Mouse (Mus musculus) left cerebral cortex, postnatal 25 days (tissue): ENCODE measurements around the gene Oas1d. TPM values are rescaled to one million over a fixed set of nuclear protein-coding genes. Genes with fewer than 3 reads are reported as not detected.

ENCODE experiments used
- DNase-seq, 2 experiments: peaks; one replicate each; pipeline ENCODE4 v3.0.0; 2022; ENCODE audit warnings: low spot score in 2 of 2, mixed read lengths in 1 of 2
- intact Hi-C: fragments of 180-260 bp; cut with DNase I; formaldehyde crosslinking; loops from one replicate; pipeline ENCODE4 v1.15.1; 2025
- total RNA-seq, 2 experiments: library from RNA; stranded (reverse); gene quantifications; 2 replicates each; pipeline ENCODE4 v1.2.3; 2021

Oas1d gene
- total RNA-seq, 2 experiments from 2014 or later: not detected

DNA sequence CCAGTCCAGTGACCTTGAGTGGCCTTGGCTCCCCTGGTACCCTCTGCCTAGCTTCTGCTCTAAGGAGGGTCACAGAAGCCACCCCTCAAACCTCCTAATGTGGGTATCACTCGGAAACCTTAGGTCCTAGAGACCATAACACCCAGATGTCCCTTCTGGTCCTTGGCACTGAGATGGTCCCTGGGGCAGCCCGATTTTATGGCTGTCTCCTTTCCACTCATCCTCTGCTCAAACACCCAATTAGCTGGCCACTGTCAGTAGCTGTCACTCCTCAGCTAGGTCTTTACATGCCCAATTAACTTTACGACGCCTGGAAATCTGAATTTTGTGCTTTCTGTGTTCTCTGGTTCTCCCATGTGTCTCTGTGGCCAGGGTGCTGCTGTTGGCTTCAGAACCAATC lies 51.8 kb downstream of the Oas1d start:
- intact Hi-C loops: no loop called here
- no peak for DNase-seq

GRCm38 (mm10) chr5:120966894-120967293 lies 52.6 kb downstream of the Oas1d start:
- intact Hi-C loops: no loop called here
- no peak for DNase-seq

- DNase-seq: no peak
- intact Hi-C loops: no loop called here
These were observed 53.2 kb downstream of the Oas1d start for GRCm38 (mm10) chr5:120967355-120968133.

DNA sequence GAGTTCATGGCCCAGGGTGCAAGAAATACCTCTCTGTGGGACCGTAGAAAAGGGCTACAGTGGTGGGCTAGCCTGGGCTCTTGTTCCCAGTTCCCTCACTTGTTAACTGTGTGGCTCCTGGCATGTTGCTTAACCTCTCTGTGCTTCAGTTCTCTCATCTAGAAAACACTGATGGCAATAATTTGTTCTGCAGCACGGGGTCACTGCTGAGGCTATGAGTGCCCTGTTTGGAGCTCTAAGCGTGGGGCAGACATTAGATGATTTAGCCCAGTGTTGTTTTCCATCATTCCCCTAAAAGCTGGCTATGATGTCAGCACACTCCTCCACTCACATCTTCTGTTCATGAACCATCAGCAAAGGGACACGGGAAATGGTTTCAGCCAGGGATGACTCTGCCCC lies 53.8 kb downstream of the Oas1d start:
- no peak for DNase-seq

GRCm38 (mm10) chr5:120968799-120969198 lies 54.5 kb downstream of the Oas1d start:
- intact Hi-C loops: no loop called here
- no peak for DNase-seq

More for the DNA sequence above, 53.8 kb downstream of the Oas1d start:
- intact Hi-C loops: no loop called here

DNA sequence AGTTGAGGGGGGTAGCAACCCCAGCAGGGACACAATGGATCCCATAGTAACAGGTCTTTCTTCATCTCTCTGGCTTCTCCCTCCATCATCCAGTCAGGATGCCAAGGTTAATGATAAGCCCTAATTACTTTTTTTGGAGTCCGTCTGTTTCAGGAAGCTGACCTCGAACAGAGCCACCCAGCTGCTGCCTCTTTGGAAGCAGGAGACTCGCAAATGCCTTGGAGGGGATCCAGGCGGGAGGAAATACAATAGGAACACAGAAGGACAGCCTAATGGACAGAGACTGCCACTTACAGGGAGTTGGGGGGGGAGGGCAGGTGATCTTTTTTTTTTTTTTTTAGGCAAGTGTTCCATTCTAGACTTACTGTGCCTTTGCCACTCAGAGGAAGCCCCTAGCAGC lies 55.4 kb downstream of the Oas1d start:
- intact Hi-C loops: no loop called here
- no peak for DNase-seq

Other genes starting within 250 kb of the Oas1d start
- 10 to 100 TPM; 68.9 to 71.2 TPM for gene Dtx1, start 202.6 kb upstream of the Oas1d start, total RNA-seq
- gene Oas2, start 164.7 kb upstream of the Oas1d start, total RNA-seq: under 1 TPM in 1 of 2 experiments, not detected in 1; 0.30 TPM
- gene Oas3, start 136.9 kb upstream of the Oas1d start, total RNA-seq: not detected
- not detected for gene Oas1e, start 119.0 kb upstream of the Oas1d start, total RNA-seq
- under 1 TPM; 0.66 to 0.94 TPM for gene Oas1c, start 102.0 kb upstream of the Oas1d start, total RNA-seq
- gene Oas1f, start 67.2 kb upstream of the Oas1d start, total RNA-seq: not detected
- not detected for gene Oas1h, start 53.1 kb upstream of the Oas1d start, total RNA-seq
- gene Oas1g, start 26.9 kb upstream of the Oas1d start, total RNA-seq: under 1 TPM in 1 of 2 experiments, not detected in 1; 0.30 TPM
- gene Oas1a, start 7.0 kb upstream of the Oas1d start, total RNA-seq: under 1 TPM in 1 of 2 experiments, not detected in 1; 0.25 TPM
- gene Rph3a, start 95.6 kb downstream of the Oas1d start, total RNA-seq: 100 to 1,000 TPM; 314 to 322 TPM